Mouse (Mus musculus): ENCODE measurements around the gene Ndufc1. TPM values are rescaled to one million over a fixed set of nuclear protein-coding genes. Genes with fewer than 3 reads are reported as not detected.
"Not testable (repeated sequence)": the region's sequence is repeated elsewhere in the genome, so short reads cannot be mapped to it uniquely, and the experiment has no call there.

Gene Ndufc1
- polyA plus RNA-seq, 1 experiment from 2014 or later: 924 TPM

DNA sequence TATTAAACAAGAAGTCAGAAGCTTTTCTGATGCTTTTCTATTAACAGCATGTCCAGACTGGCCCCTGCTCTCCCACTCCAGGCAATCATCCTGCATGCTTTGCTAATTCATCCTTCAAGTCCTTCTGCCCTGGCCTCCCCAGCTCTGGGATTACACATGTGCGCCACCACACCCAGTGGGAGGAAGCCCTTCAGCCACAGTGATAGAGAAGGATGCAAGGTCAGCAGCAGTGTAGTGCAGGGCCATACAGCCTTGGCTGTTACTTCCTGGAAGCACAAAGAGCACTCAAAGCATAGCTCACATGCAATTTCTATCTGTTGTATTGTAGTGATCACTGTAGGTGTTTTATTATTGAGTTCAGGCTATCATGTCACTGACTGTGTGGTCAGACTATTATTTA, 4.5 kb upstream of the Ndufc1 start:
- Histone ChIP-seq H3K4me3 (no peak overlapping the region), H3K4me1 (peaks cover 22% of the 10 kb centered on the region), H3K4me2 (no peak overlapping the region), H3K27me3 (no peaks in the 10 kb centered on the region), H3K9me3 (replicated peaks) (no peaks in the 10 kb centered on the region), H3K27ac (no peak overlapping the region), H3K36me3 (ENCODE audit: poor library complexity, severe bottlenecking) (no peaks in the 10 kb centered on the region), H3K9ac (no peak overlapping the region)
- 84% methylated on average over 1 of the region's 1 CpGs for WGBS
- no peak for ATAC-seq

DNA sequence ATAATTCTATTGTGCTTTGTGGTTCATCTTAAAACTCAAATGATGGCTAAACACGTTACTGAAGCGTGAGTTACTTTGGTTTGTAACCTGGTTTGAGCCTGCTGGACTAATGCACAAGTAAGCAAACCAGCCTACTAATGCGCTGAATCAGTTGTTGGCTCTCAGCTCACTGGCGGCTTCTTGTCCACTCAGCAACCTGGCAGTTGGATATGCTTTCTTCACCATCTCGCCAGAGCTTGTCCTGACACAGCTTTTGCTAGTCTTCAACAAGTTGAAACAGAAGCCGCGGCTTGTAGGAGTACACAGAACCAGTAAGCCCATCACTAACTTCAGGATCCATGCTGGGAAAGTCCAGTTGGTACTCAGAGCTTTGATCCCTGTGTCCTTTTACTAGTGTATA, 3.7 kb upstream of the Ndufc1 start:
- Histone ChIP-seq H3K27me3 (no peaks in the 10 kb centered on the region), H3K4me2 (no peak overlapping the region), H3K36me3 (ENCODE audit: poor library complexity, severe bottlenecking) (no peaks in the 10 kb centered on the region), H3K9me3 (replicated peaks) (no peaks in the 10 kb centered on the region), H3K27ac (no peak overlapping the region), H3K9ac (no peak overlapping the region), H3K4me3 (no peak overlapping the region), H3K4me1 (peaks cover 22% of the 10 kb centered on the region)
- no peak for ATAC-seq
- WGBS: 92% methylated on average over 7 of the region's 7 CpGs

DNA sequence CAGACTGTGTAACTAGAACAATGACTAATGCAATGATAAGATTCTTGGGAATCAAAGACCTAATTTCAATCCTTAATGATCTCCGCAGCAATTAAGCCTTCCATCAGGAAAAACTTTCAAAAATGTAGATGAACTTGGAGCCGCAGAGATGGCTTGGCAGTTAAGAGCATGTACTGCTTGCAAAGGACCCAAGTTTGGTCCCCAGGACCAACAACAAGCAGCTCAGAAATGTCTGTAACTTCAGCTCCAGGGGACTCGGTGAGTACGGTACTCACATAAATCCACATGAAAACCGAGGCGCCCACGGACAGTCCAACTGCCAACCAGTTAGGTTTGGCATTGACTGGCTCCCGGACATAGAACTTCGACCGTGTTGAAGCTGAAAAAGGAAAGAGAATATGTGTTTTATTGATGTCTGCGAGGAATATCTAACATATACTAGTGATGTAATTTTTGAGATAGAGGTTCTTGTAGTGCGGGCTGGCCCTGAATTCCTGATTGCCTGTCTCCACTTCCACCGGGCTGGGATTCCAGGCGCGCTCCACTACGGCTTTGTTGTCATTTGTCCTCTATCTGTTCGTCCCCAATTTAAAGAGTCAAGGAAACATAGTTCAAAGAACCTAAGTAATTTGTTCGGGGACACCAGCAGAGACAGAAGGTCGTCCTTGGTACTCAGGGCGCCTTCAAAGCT, 773 bp downstream of the Ndufc1 start:
- Histone ChIP-seq H3K27me3 (no peaks in the 10 kb centered on the region), H3K4me2 (peak overlapping the region; percentile 68), H3K9ac (peak overlapping the region; percentile 88), H3K4me1 (peaks cover 9% of the 10 kb centered on the region), H3K4me3 (peak overlapping the region; percentile 83), H3K9me3 (replicated peaks) (no peaks in the 10 kb centered on the region), H3K27ac (peak overlapping the region; percentile 94), H3K36me3 (ENCODE audit: poor library complexity, severe bottlenecking) (peaks cover 25% of the 10 kb centered on the region)
- 25% methylated on average over 20 of the region's 20 CpGs for WGBS
- peak; percentile 14 for ATAC-seq

DNA sequence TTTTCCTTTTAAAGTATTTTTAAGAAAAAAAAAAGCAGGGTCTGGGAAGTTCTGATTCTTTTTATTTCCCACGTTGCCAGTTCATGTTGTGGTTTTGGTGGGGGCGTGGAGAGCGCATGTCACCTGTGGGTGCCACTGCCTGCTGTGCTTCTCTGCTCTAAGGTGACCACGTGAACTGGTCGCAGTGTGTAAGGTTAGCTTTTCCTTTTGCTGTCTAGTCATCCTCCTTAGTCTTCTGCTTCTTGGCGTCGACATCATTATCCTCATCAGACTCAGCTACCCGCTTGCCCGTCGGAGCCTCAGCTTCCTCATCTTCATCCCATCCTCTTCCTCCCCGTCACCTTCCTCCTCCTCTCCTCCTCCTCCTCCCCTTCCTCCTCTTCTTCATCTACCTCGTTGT, 6.2 kb downstream of the Ndufc1 start:
- no peak overlapping the region for H3K4me2 ChIP-seq
- no peak overlapping the region for H3K9ac ChIP-seq
- H3K4me3 ChIP-seq: no peak overlapping the region
- H3K27me3 ChIP-seq: peaks cover 10% of the 10 kb centered on the region
- H3K36me3 ChIP-seq (ENCODE audit: poor library complexity, severe bottlenecking): peaks cover 30% of the 10 kb centered on the region
- no peak overlapping the region for H3K27ac ChIP-seq
- WGBS: 91% methylated on average over 12 of the region's 12 CpGs
- ATAC-seq: no peak
- no peaks in the 10 kb centered on the region for H3K9me3 ChIP-seq (replicated peaks)
- peaks cover 10% of the 10 kb centered on the region for H3K4me1 ChIP-seq

DNA sequence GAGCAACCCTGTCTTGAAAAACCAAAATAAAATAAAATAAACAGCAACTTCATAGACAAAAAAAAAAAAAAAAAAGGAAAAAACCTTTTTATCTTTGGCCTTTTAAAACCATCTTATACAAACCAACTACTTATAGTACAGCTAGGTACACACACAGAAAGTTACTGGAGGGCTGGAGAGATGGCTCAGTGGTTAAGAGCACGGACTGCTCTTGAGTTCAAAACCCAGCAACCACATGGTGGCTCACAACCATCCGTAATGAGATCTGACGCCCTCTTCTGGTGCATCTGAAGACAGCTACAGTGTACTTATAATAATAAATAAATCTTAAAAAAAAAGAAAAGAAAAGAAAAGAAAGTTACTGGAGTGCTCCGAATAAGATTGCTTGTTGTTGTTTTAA, 6.7 kb downstream of the Ndufc1 start:
- not testable (repeated sequence) for H3K4me2 ChIP-seq; H3K9me3 ChIP-seq (replicated peaks); H3K27ac ChIP-seq; H3K4me3 ChIP-seq; H3K4me1 ChIP-seq; ATAC-seq; H3K9ac ChIP-seq
- Histone ChIP-seq H3K36me3 (ENCODE audit: poor library complexity, severe bottlenecking) (peaks cover 30% of the 10 kb centered on the region), H3K27me3 (peaks cover 14% of the 10 kb centered on the region)
- WGBS: 65% methylated on average over 4 of the region's 4 CpGs

DNA sequence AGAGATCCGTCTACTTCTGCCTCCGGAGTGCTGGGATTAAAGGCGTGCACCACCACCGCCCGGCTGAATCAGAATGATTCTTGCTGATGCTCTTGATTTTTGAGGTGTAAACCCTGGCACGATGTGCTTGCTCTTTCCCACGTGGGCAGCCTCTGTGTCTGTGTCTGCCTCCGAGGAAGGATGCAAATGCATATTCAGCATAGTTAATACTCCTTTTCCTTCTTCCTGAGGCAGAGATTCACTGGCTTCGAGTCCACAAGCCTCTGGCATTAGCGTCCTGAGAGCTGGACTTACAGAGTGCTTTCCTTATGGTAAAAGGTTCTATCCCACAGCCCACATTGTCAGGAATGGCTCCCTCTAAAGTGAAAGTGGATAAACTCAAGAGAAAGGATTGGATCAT, 8.1 kb downstream of the Ndufc1 start:
- ATAC-seq: no peak
- peaks cover 16% of the 10 kb centered on the region for H3K4me1 ChIP-seq

DNA sequence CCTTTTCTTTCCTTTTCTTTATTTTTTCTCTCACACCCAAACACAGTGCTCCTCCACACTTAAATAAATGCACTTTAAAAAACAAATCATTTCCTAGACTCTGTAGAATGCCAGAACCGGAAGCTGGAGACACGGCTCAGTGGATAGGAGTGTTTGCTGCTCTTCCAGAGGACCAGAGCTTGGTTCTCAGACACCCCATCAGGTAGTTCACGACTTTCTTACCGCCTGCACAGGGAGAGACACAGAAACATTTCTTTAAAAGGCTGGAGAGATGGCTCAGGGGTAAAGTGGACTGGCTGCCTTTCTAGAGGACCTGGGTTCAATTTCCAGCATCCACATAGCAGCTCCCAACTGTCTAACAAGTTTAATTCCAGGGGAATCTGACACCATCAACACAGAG, 9.3 kb downstream of the Ndufc1 start:
- no peak overlapping the region for H3K27ac ChIP-seq
- ATAC-seq: no peak
- H3K4me1 ChIP-seq: peaks cover 16% of the 10 kb centered on the region
- peaks cover 33% of the 10 kb centered on the region for H3K27me3 ChIP-seq
- no peak overlapping the region for H3K9ac ChIP-seq
- H3K4me3 ChIP-seq: no peak overlapping the region
- H3K4me2 ChIP-seq: no peak overlapping the region
- no peaks in the 10 kb centered on the region for H3K9me3 ChIP-seq (replicated peaks)
- 70% methylated on average over 4 of the region's 4 CpGs for WGBS
- H3K36me3 ChIP-seq (ENCODE audit: poor library complexity, severe bottlenecking): peaks cover 18% of the 10 kb centered on the region

More for the DNA sequence above, 8.1 kb downstream of the Ndufc1 start:
- no peaks in the 10 kb centered on the region for H3K9me3 ChIP-seq (replicated peaks)
- H3K4me3 ChIP-seq: no peak overlapping the region
- H3K4me2 ChIP-seq: no peak overlapping the region
- 82% methylated on average over 10 of the region's 10 CpGs for WGBS
- no peak overlapping the region for H3K27ac ChIP-seq
- H3K27me3 ChIP-seq: peaks cover 27% of the 10 kb centered on the region
- H3K9ac ChIP-seq: no peak overlapping the region
- peaks cover 20% of the 10 kb centered on the region for H3K36me3 ChIP-seq (ENCODE audit: poor library complexity, severe bottlenecking)

DNA sequence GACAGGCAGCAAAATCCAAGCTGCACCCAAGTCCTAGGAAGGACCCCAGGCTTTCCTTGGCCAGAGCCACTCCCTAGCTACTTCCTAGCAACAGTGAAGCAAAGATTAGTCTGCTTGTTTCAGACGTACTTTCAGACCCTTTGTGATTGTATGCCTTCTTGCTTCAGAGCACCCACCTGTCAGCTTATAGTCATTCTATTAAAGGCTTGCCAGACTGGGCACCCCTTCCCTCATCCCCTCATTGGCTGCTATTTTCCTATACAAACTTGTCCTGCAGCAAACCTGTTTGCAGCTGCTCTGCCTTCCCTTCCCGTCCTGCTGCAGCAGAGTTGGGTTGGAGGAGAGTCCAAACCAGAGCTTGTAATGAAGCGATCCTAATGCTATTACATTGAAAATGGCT, 10.1 kb downstream of the Ndufc1 start:
- no peak overlapping the region for H3K27ac ChIP-seq
- 8% methylated on average over 3 of the region's 3 CpGs for WGBS
- H3K36me3 ChIP-seq (ENCODE audit: poor library complexity, severe bottlenecking): peaks cover 10% of the 10 kb centered on the region

DNA sequence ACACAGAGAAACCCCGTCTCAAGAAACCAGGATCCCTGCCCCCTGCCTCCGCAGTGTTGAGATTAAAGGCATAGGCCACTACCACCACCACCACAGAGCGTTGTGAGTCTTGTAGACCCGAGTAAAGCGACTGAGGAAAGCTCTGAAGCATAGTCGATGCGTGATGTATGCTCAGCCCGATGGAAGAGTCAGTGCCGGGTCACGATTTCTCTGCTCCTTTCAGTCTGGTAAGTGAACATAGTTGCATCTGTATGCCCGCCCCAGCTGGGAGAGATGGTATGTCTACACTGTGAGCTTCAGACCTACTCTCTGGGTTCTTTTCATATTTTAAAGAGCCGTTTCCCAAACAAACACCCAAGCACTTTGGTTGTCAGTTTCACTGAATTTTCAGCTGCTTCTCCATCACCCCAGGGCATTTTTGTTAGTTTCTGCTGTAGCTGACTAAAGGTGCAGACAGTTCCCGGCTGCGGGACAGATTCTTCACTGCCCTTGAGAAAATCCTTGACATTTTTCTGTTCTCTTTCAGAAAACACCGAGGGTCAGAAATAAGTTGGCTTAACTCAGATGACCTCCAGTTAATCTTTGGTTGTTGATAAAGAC, 11.0 kb downstream of the Ndufc1 start:
- no peak overlapping the region for H3K27ac ChIP-seq
- no peak overlapping the region for H3K9ac ChIP-seq
- 57% methylated on average over 15 of the region's 15 CpGs for WGBS
- peaks cover 16% of the 10 kb centered on the region for H3K4me1 ChIP-seq
- ATAC-seq: no peak
- H3K4me3 ChIP-seq: no peak overlapping the region
- H3K9me3 ChIP-seq (replicated peaks): no peaks in the 10 kb centered on the region
- H3K36me3 ChIP-seq (ENCODE audit: poor library complexity, severe bottlenecking): peaks cover 3% of the 10 kb centered on the region; the same call in 1 of the 2 replicates
- no peak overlapping the region for H3K4me2 ChIP-seq
- peaks cover 33% of the 10 kb centered on the region for H3K27me3 ChIP-seq

More for the DNA sequence above, 10.1 kb downstream of the Ndufc1 start:
- Histone ChIP-seq H3K27me3 (peaks cover 33% of the 10 kb centered on the region), H3K4me2 (no peak overlapping the region), H3K4me3 (no peak overlapping the region), H3K4me1 (peaks cover 16% of the 10 kb centered on the region), H3K9me3 (replicated peaks) (no peaks in the 10 kb centered on the region), H3K9ac (no peak overlapping the region)
- ATAC-seq: no peak

DNA sequence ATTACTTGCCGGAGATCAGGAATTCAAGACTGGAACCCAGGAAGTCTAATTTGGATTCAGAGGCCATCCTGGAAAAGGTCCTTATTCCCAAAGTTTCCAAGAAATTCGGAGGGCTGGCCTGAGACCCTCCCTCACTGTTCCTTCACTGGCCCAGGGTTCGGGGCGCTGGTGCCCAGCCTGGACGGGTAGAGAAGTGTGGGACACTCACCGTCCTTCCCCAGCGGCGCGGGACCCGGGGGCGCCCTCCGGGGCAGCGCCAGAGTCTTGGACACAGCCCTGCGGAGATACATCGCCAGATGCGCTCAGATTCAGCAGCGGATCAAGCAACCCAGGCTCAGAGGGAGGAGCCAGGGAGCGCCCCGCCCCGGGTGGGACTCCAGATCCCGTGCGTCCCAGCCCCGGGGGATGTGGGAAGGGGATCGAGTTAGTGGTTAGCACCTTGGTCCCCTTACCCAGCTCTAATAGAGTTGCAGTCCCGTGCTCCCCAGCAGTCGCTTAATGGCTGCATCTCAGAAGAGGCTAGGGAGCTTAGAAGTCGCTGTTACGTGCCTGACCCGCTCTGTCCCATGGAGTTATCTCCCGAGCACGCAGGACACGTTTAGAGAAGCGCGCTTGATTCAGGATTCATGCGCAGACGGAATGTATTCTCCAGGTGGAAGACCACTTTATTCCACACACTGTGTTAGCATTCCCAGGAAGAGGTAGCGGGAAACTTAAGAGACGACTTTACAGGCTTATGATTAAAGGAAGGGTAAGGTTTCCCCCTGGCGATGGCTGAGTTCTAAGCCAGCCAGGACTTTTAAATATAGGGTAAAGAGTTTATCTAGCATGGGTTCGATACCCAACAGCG, 12.3 kb downstream of the Ndufc1 start, which contains the start of gene Mgarp:
Gene Mgarp (minus strand): TSS at position 520 of the 850 bp plus-strand sequence.
- Histone ChIP-seq H3K27me3 (peaks cover 36% of the 10 kb centered on the region), H3K27ac (no peak within 1 kb of the TSS), H3K9me3 (replicated peaks) (no peaks in the 10 kb centered on the region), H3K9ac (peak within 1 kb of the TSS; percentile 58), H3K36me3 (ENCODE audit: poor library complexity, severe bottlenecking) (no peaks in the 10 kb centered on the region), H3K4me2 (peak within 1 kb of the TSS; percentile 73), H3K4me1 (peaks cover 16% of the 10 kb centered on the region), H3K4me3 (peak within 1 kb of the TSS; percentile 46)
- 3% methylated on average over 41 of the region's 41 CpGs for WGBS
- ATAC-seq: peak; percentile 83

DNA sequence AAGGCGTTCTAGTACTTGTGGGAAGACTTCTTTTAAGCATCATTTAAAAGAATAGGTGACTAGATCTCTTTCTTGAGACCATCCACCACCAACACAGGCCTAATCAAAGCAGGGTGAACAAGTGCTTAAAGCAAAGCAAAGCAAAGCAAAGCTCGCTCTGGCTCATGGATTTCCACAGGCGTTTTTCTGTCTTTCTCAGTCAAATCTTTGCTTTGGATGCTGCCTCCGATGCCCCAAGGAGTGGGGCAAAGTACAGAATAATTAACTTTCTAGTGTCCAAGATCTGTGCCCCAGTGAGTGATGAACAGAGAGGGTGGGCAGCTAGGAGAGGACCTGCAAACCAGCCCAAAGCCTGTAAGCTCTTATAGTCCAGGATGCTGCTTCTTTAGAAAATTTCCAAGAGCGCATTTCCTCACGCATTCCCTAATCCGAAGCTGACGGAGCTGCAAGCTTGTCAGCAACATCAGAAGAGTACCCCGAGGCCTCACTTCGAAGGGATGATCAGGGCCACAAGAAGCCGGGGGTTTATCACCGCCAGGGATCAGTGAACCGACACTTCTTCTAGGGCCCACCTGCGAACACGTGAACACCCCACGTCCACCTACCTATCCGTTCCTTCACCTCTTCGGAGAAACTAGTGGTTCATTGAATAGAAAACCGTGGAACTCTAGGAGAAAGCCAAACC, 13.2 kb downstream of the Ndufc1 start:
- H3K27ac ChIP-seq: no peak overlapping the region
- H3K4me2 ChIP-seq: peak overlapping the region; percentile 73
- H3K36me3 ChIP-seq (ENCODE audit: poor library complexity, severe bottlenecking): no peaks in the 10 kb centered on the region
- no peaks in the 10 kb centered on the region for H3K9me3 ChIP-seq (replicated peaks)
- H3K27me3 ChIP-seq: peaks cover 37% of the 10 kb centered on the region
- H3K4me1 ChIP-seq: peaks cover 16% of the 10 kb centered on the region
- WGBS: 18% methylated on average over 19 of the region's 19 CpGs
- no peak for ATAC-seq
- no peak overlapping the region for H3K9ac ChIP-seq
- no peak overlapping the region for H3K4me3 ChIP-seq

All from forebrain, embryonic 13.5 days (tissue).